Mouse (Mus musculus): Measurements from ENCODE around the gene Macrod2. TPM values are rescaled to one million over a fixed set of nuclear protein-coding genes. Genes with fewer than 3 reads are reported as not detected.

Gene Macrod2
- polyA plus RNA-seq, 1 experiment: 0.95 TPM

DNA sequence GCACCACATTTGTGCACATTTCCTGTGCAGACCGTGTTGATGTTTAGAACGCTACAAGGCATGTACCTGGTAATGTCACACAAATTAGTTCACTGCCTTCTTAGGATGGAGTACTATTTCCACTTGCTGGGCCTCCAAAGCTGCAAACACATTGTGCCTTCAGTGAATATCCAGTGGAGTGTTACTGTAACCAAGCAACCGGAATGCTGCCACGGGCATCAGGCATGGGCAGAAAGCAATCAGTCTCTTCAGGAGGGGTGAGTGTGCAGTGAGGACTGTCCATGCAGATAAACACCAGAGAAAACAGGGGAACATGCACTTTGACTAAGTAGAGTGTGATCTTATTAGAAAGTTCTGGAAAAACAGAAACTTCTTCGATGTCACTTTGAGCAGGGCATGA is 1792.3 kb downstream of the Macrod2 start:
- Histone ChIP-seq H3K79me2 (ENCODE audit: control insufficient read depth, insufficient read depth) (no peaks in the 10 kb centered on the region), H3K36me3 (ENCODE audit: control insufficient read depth, insufficient read depth) (no peaks in the 10 kb centered on the region), H3K79me3 (ENCODE audit: low read depth) (no peaks in the 10 kb centered on the region), H3K27me3 (ENCODE audit: control insufficient read depth, insufficient read depth, insufficient read length) (no peaks in the 10 kb centered on the region), H3K4me3 (ENCODE audit: insufficient read depth, poor library complexity, severe bottlenecking) (no peak overlapping the region), H3ac (ENCODE audit: control insufficient read depth, insufficient read length, low read depth) (no peak overlapping the region)
- no peak for TF ChIP-seq MYOD1 (IDR thresholded peaks at IDR 0.05; ENCODE audit: control insufficient read depth, insufficient read length, low read depth)
- TF ChIP-seq USF1 (IDR thresholded peaks at IDR 0.05; ENCODE audit: low read depth): no peak
- no peak for TF ChIP-seq MYOG (IDR thresholded peaks at IDR 0.05; ENCODE audit: control insufficient read depth, extremely low read depth, insufficient read length)
- TF ChIP-seq MAX (IDR thresholded peaks at IDR 0.05): no peak
- no peak for TF ChIP-seq FOSL1 (IDR thresholded peaks at IDR 0.05; ENCODE audit: insufficient read depth, low read length, poor library complexity, severe bottlenecking)
- no peak for TF ChIP-seq CTCF (IDR thresholded peaks at IDR 0.05; ENCODE audit: control insufficient read depth, insufficient read depth, insufficient read length)

DNA sequence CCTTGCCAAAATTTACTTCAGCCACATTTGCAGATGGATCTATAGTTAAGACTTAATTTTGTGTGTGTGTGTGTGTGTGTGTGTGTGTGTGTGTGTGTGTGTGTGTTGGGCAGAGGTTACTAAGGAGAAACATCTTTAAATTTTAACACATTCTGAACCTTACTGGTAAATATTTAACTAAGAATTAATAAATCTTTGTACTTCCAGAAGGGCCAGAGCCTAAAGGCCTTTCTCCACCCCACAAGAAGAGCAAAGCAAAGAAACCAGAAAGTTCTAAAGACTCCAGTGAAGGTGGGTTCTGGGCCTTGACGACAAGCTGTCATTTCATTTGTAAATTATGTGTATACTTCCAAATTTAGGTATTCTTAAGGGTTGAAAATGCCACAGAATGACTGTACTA is 1822.3 kb downstream of the Macrod2 start:
- Histone ChIP-seq H3K4me3 (ENCODE audit: insufficient read depth, poor library complexity, severe bottlenecking) (no peak overlapping the region), H3K36me3 (ENCODE audit: control insufficient read depth, insufficient read depth) (no peaks in the 10 kb centered on the region), H3K27me3 (ENCODE audit: control insufficient read depth, insufficient read depth, insufficient read length) (no peaks in the 10 kb centered on the region), H3ac (ENCODE audit: control insufficient read depth, insufficient read length, low read depth) (no peak overlapping the region), H3K79me2 (ENCODE audit: control insufficient read depth, insufficient read depth) (no peaks in the 10 kb centered on the region), H3K79me3 (ENCODE audit: low read depth) (no peaks in the 10 kb centered on the region)
- TF ChIP-seq MAX (IDR thresholded peaks at IDR 0.05) (no peak), FOSL1 (IDR thresholded peaks at IDR 0.05; ENCODE audit: insufficient read depth, low read length, poor library complexity, severe bottlenecking) (no peak), MYOD1 (IDR thresholded peaks at IDR 0.05; ENCODE audit: control insufficient read depth, insufficient read length, low read depth) (no peak), CEBPB (IDR thresholded peaks at IDR 0.05; ENCODE audit: low read depth) (no peak), MYOG (IDR thresholded peaks at IDR 0.05; ENCODE audit: control insufficient read depth, extremely low read depth, insufficient read length) (no peak), CTCF (IDR thresholded peaks at IDR 0.05; ENCODE audit: control insufficient read depth, insufficient read depth, insufficient read length) (no peak)

DNA sequence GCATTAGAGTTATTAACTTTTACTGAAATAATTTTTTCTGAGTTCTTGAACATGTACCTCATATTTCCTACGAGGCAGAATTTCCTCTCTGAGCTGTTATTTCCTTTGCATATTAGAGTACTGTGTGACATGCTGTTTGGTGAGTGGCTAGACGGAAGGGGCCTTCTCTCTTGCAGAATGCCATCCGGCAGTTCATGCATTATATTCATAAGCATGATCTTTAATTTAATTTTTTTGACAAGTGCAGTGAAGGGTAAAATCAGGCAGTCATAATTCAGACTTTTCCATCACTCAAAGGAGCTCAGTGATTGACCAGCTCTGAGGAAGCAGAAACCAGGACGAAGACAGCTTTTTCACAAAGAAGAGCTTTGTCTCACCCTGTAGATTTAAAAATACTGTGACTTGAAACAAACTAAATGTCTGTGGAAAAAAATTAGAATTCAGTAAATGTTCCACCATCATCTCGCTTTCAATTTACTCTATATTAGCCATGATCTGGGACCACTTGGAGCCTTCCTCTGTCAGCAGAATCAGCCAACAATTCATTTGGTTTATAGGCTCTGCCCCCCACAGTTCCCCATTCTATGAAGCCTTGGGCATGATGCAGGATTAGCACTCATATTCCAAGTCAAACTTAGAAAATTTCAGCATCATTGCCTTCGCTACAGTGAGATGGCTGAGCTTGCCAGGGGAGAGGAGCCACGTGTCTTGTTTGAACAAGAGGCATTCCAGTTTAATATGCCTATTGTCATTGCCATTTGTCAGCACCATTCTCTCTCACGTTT is 1827.2 kb downstream of the Macrod2 start:
- Histone ChIP-seq H3ac (ENCODE audit: control insufficient read depth, insufficient read length, low read depth) (no peak overlapping the region), H3K36me3 (ENCODE audit: control insufficient read depth, insufficient read depth) (no peaks in the 10 kb centered on the region)
- TF ChIP-seq FOSL1 (IDR thresholded peaks at IDR 0.05; ENCODE audit: insufficient read depth, low read length, poor library complexity, severe bottlenecking) (no peak), CEBPB (IDR thresholded peaks at IDR 0.05; ENCODE audit: low read depth) (no peak), USF1 (IDR thresholded peaks at IDR 0.05; ENCODE audit: low read depth) (no peak), MYOD1 (IDR thresholded peaks at IDR 0.05; ENCODE audit: control insufficient read depth, insufficient read length, low read depth) (no peak), MYOG (IDR thresholded peaks at IDR 0.05; ENCODE audit: control insufficient read depth, extremely low read depth, insufficient read length) (no peak), MAX (IDR thresholded peaks at IDR 0.05) (no peak), CTCF (IDR thresholded peaks at IDR 0.05; ENCODE audit: control insufficient read depth, insufficient read depth, insufficient read length) (no peak)

DNA sequence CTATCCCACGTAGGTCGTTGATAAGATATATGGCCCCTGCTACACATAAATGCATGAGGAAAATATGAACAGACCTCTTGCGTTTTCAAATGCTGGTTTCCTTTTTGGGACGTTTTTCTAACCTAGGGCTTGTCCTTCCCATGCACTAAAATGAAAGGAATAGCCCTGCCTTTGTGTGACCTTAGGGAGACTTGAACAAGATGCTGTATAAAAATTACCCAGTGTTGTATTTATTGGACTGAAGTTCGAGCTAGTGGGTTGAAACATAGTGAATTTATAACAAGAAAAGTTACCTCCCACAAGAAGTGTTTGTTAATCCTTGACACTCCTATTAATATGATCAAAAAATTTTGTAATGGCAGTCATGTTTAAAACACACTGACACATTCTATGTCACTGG is 1827.8 kb downstream of the Macrod2 start:
- TF ChIP-seq MAX (IDR thresholded peaks at IDR 0.05): no peak
- TF ChIP-seq FOSL1 (IDR thresholded peaks at IDR 0.05; ENCODE audit: insufficient read depth, low read length, poor library complexity, severe bottlenecking): no peak
- no peak for TF ChIP-seq MYOD1 (IDR thresholded peaks at IDR 0.05; ENCODE audit: control insufficient read depth, insufficient read length, low read depth)
- no peak for TF ChIP-seq CEBPB (IDR thresholded peaks at IDR 0.05; ENCODE audit: low read depth)
- no peak for TF ChIP-seq USF1 (IDR thresholded peaks at IDR 0.05; ENCODE audit: low read depth)
- no peak for TF ChIP-seq MYOG (IDR thresholded peaks at IDR 0.05; ENCODE audit: control insufficient read depth, extremely low read depth, insufficient read length)
- TF ChIP-seq CTCF (IDR thresholded peaks at IDR 0.05; ENCODE audit: control insufficient read depth, insufficient read depth, insufficient read length): no peak
- H3K27me3 ChIP-seq (ENCODE audit: control insufficient read depth, insufficient read depth, insufficient read length): no peaks in the 10 kb centered on the region
- no peaks in the 10 kb centered on the region for H3K79me3 ChIP-seq (ENCODE audit: low read depth)
- H3ac ChIP-seq (ENCODE audit: control insufficient read depth, insufficient read length, low read depth): no peak overlapping the region
- H3K4me3 ChIP-seq (ENCODE audit: insufficient read depth, poor library complexity, severe bottlenecking): no peak overlapping the region
- H3K36me3 ChIP-seq (ENCODE audit: control insufficient read depth, insufficient read depth): no peaks in the 10 kb centered on the region
- no peaks in the 10 kb centered on the region for H3K79me2 ChIP-seq (ENCODE audit: control insufficient read depth, insufficient read depth)

More for the DNA sequence above, 1827.2 kb downstream of the Macrod2 start:
- no peaks in the 10 kb centered on the region for H3K27me3 ChIP-seq (ENCODE audit: control insufficient read depth, insufficient read depth, insufficient read length)
- no peaks in the 10 kb centered on the region for H3K79me2 ChIP-seq (ENCODE audit: control insufficient read depth, insufficient read depth)
- H3K79me3 ChIP-seq (ENCODE audit: low read depth): no peaks in the 10 kb centered on the region
- no peak overlapping the region for H3K4me3 ChIP-seq (ENCODE audit: insufficient read depth, poor library complexity, severe bottlenecking)

DNA sequence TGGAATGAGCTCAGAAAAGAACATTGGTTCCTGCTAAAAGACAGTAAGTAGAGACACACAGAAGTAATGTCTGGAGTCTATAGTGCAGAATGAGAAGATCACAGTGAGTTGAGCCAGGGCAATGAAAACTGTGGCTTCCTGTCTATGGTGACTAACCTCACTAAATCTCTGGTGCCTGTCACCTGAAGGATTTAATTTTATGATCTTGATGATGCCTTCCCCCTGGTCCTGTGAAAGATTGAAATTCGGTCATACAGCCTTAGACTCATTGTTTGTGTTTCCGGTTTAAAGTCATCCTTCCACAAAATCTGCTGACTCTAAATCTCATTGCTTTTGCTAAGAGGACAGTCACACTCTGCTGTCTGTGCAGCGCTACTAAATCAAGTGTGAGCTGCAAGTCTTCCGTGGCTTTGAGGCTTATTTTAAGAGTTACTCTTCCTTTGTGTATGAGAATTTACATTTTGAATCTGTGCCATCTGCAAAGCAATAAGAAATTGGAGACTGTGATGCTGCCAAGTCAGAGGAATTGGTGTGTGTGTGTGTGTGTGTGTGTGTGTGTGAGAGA is 1836.0 kb downstream of the Macrod2 start:
- H3K4me3 ChIP-seq (ENCODE audit: insufficient read depth, poor library complexity, severe bottlenecking): no peak overlapping the region
- no peaks in the 10 kb centered on the region for H3K79me3 ChIP-seq (ENCODE audit: low read depth)
- no peaks in the 10 kb centered on the region for H3K36me3 ChIP-seq (ENCODE audit: control insufficient read depth, insufficient read depth)
- TF ChIP-seq MYOD1 (IDR thresholded peaks at IDR 0.05; ENCODE audit: control insufficient read depth, insufficient read length, low read depth): no peak
- TF ChIP-seq FOSL1 (IDR thresholded peaks at IDR 0.05; ENCODE audit: insufficient read depth, low read length, poor library complexity, severe bottlenecking): no peak
- H3ac ChIP-seq (ENCODE audit: control insufficient read depth, insufficient read length, low read depth): no peak overlapping the region
- no peaks in the 10 kb centered on the region for H3K79me2 ChIP-seq (ENCODE audit: control insufficient read depth, insufficient read depth)
- H3K27me3 ChIP-seq (ENCODE audit: control insufficient read depth, insufficient read depth, insufficient read length): no peaks in the 10 kb centered on the region

All from C2C12 (cell line).